Mouse (Mus musculus): ENCODE measurements around the gene Myo7a.

GRCm38 (mm10) chr7:98156280-98156665 is 36.9 kb upstream of the Myo7a start:
- TF ChIP-seq GATA2 (IDR thresholded peaks at IDR 0.05; ENCODE audit: borderline replicate concordance, low read depth, low read length) (no peak), CTCF (IDR thresholded peaks at IDR 0.05; ENCODE audit: low read depth, low read length) (no peak), TAL1 (conservative IDR thresholded peaks at IDR 0.05; ENCODE audit: low read depth, low read length) (no peak), GATA1 (IDR thresholded peaks at IDR 0.05; ENCODE audit: borderline replicate concordance, low read length) (no peak)

Measured in G1E (cell line).